ENCODE assay signal across 16 mouse cellular contexts in genomic region chr6:53973468-53973867, GRCm38 (mm10). TPM values are rescaled to one million over a fixed set of nuclear protein-coding genes. Genes with fewer than 3 reads are reported as not detected.
A peak's percentile ranks its signal among the peaks of the same experiment; 100 is the strongest.
DNase-seq lines count a peak whose midpoint lies in the region; ATAC-seq lines count a peak whose summit lies in the region.
"Had no signal": no experiment of that assay in that cellular context is flagged by ENCODE, and none has a peak within 500 bp of the region (broad histone marks: within the 10 kb centered on the region; RNA-seq: fewer than 3 reads in every experiment).

No protein-coding gene starts in this region.

- H3K9me3 ChIP-seq in midbrain, embryonic 10.5 days (replicated peaks) = no peaks in the 10 kb centered on the region
- no peaks in the 10 kb centered on the region for H3K9me3 ChIP-seq in midbrain, embryonic 15.5 days
- no peaks in the 10 kb centered on the region for H3K9me3 ChIP-seq in lung, embryonic 15.5 days
- H3K9me3 ChIP-seq in midbrain, embryonic 14.5 days (ENCODE audit: control insufficient read depth, low read length) = no peaks in the 10 kb centered on the region

- no peak for ATAC-seq in midbrain, embryonic 15.5 days (replicated peaks)
- ATAC-seq in lung, embryonic 15.5 days (ENCODE audit: borderline replicate concordance, extremely low read depth, low FRiP score, low TSS enrichment) = peak; percentile 91
- 0 out of 2 replicates have a peak, but pooled peaks have one; percentile 34 for ATAC-seq in midbrain, embryonic 14.5 days (ENCODE audit: low FRiP score, low TSS enrichment)

- H3K36me3 ChIP-seq in midbrain, embryonic 10.5 days = no peaks in the 10 kb centered on the region
- H3K36me3 ChIP-seq in midbrain, embryonic 15.5 days (replicated peaks) = no peaks in the 10 kb centered on the region
- no peaks in the 10 kb centered on the region for H3K36me3 ChIP-seq in lung, embryonic 15.5 days
- no peaks in the 10 kb centered on the region for H3K36me3 ChIP-seq in midbrain, embryonic 14.5 days (ENCODE audit: control insufficient read depth, insufficient read depth, low read length)

- 49% methylated on average over 5 of the region's 5 CpGs for WGBS in midbrain, embryonic 10.5 days
- 35% methylated on average over 5 of the region's 5 CpGs for WGBS in midbrain, embryonic 15.5 days
- 2% methylated on average over 5 of the region's 5 CpGs for WGBS in lung, embryonic 15.5 days
- WGBS in midbrain, embryonic 14.5 days = 24% methylated on average over 5 of the region's 5 CpGs

- 0 out of 2 replicates have a peak, but pooled peaks cover 1% of the 10 kb centered on the region for H3K27me3 ChIP-seq in midbrain, embryonic 10.5 days (ENCODE audit: low read depth, poor library complexity, severe bottlenecking)
- H3K27me3 ChIP-seq in midbrain, embryonic 15.5 days (replicated peaks) = no peaks in the 10 kb centered on the region
- H3K27me3 ChIP-seq in lung, embryonic 15.5 days = no peaks in the 10 kb centered on the region
- no peaks in the 10 kb centered on the region for H3K27me3 ChIP-seq in midbrain, embryonic 14.5 days (ENCODE audit: control insufficient read depth, insufficient read depth, low read length)
- H3K27me3 ChIP-seq: CH12.LX had no signal

- H3K4me3 ChIP-seq in midbrain, embryonic 10.5 days = no peak overlapping the region
- H3K4me3 ChIP-seq in midbrain, embryonic 15.5 days = no peak overlapping the region
- no peak overlapping the region for H3K4me3 ChIP-seq in lung, embryonic 15.5 days
- H3K4me3 ChIP-seq in midbrain, embryonic 14.5 days (replicated peaks; ENCODE audit: low read depth, low read length) = no peak overlapping the region
- H3K4me3 ChIP-seq: gastrocnemius, adult 2 months had no signal

- no peak overlapping the region for H3K4me2 ChIP-seq in midbrain, embryonic 15.5 days
- H3K4me2 ChIP-seq in lung, embryonic 15.5 days = no peak overlapping the region
- H3K4me2 ChIP-seq in midbrain, embryonic 14.5 days (ENCODE audit: low read length) = no peak overlapping the region

- peak; percentile 37 to 45 for DNase-seq in frontal cortex, postnatal 10 days (ENCODE audit: low spot score in 2 of 2)
- no peak for DNase-seq in frontal cortex, postnatal 25 days (ENCODE audit: low spot score in 2 of 2)
- DNase-seq in midbrain, embryonic 10.5 days (ENCODE audit: low spot score) = no peak
- DNase-seq in midbrain, embryonic 14.5 days = peak; percentile 53
- DNase-seq in ovary, adult 18-20 months (ENCODE audit: low spot score) = no peak
- no peak for DNase-seq in urinary bladder, postnatal 36 days (ENCODE audit: low spot score in 2 of 2)
- DNase-seq: adrenal gland, postnatal 36 days; gastrocnemius, adult 2 months; kidney, adult 2 months; layer of hippocampus, adult 9-11 months had no signal

- no peak overlapping the region for H3K9ac ChIP-seq in midbrain, embryonic 15.5 days
- H3K9ac ChIP-seq in lung, embryonic 15.5 days = no peak overlapping the region
- H3K9ac ChIP-seq in midbrain, embryonic 14.5 days (replicated peaks; ENCODE audit: low read length) = no peak overlapping the region

- 0 out of 2 replicates have a peak overlapping the region, but pooled peaks have one; percentile 17 for H3K27ac ChIP-seq in midbrain, embryonic 10.5 days (replicated peaks)
- no peak overlapping the region for H3K27ac ChIP-seq in midbrain, embryonic 15.5 days
- H3K27ac ChIP-seq in lung, embryonic 15.5 days = peak overlapping the region; percentile 46; the same call in 1 of the 2 replicates
- H3K27ac ChIP-seq in midbrain, embryonic 14.5 days (replicated peaks; ENCODE audit: low read depth, low read length) = no peak overlapping the region
- H3K27ac ChIP-seq: gastrocnemius, adult 2 months had no signal

- H3K4me1 ChIP-seq in midbrain, embryonic 10.5 days = peaks cover 32% of the 10 kb centered on the region
- H3K4me1 ChIP-seq in midbrain, embryonic 15.5 days = peaks cover 15% of the 10 kb centered on the region
- peaks cover 50% of the 10 kb centered on the region for H3K4me1 ChIP-seq in lung, embryonic 15.5 days
- H3K4me1 ChIP-seq in midbrain, embryonic 14.5 days (ENCODE audit: control insufficient read depth, insufficient read depth, low read length) = peaks cover 18% of the 10 kb centered on the region

RNA-seq across cellular contexts. Expression of gene Cpvl, which starts 5.0 kb away (rescaled TPM):
- 0.07 TPM in 1 of 2 replicates, not detected in the other for polyA plus RNA-seq in midbrain, embryonic 10.5 days (2016; fragmentation: Nextera tagmentation; extraction: Ambion mirVana)
- polyA plus RNA-seq in midbrain, embryonic 15.5 days (2015; fragmentation: Nextera tagmentation; extraction: Ambion mirVana) = not detected in 2 replicates
- polyA plus RNA-seq in lung, embryonic 15.5 days (2015; fragmentation: Nextera tagmentation; extraction: Ambion mirVana) = 0.14 and 0.19 TPM in 2 replicates
- polyA plus RNA-seq in midbrain, embryonic 14.5 days (2014; fragmentation: Nextera tagmentation; extraction: Ambion mirVana) = 0.18 TPM in 1 of 2 replicates, not detected in the other
- polyA plus RNA-seq: heart, postnatal 0 days; liver, adult 2 months; urinary bladder, adult 2 months had no signal

Comparison
In these comparisons a context has a peak if more than half of its experiments do, and no peak if none do; other contexts are left out.
1. DNase-seq: peak in frontal cortex, postnatal 10 days (2 of 2) and midbrain, embryonic 14.5 days (single experiment); none in frontal cortex, postnatal 25 days (0 of 2), midbrain, embryonic 10.5 days (single experiment), ovary, adult 18-20 months (single experiment) and urinary bladder, postnatal 36 days (0 of 2).
2. H3K27ac ChIP-seq: peak in midbrain, embryonic 10.5 days (single experiment) and lung, embryonic 15.5 days (single experiment); none in midbrain, embryonic 15.5 days (single experiment) and midbrain, embryonic 14.5 days (single experiment).